In the genomic region with DNA sequence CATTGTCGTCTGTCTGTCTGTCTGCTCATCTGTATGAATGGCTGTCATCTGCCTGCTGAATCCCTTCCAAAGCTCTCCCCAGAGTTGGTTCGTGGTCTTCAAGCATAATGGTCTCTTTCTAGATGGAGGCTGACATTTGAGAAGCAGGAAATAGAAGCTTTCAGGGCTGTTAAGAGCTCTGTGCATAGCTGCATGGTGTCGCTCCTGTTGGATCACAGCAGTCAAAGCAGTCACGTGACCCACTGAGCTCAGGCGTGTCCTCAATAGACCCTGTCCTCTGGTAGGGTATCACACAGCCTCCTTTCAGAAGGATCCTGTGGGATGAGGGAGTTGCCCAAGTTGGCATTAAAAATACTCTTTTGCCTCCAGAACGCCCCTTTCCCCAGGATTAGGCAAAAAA, we compare ENCODE assay signal across 10 mouse cellular contexts.
DNase-seq lines count a peak whose midpoint lies in the region; ATAC-seq and TF ChIP-seq lines count a peak whose summit lies in the region.
"Had no signal": no experiment of that assay in that cellular context is flagged by ENCODE, and none has a peak within 500 bp of the region (broad histone marks: within the 10 kb centered on the region; RNA-seq: fewer than 3 reads in every experiment).

No protein-coding gene starts in this region.

- ATAC-seq in kidney, postnatal 0 days (replicated peaks; ENCODE audit: low FRiP score, low read depth) = no peak
- ATAC-seq: liver, embryonic 12.5 days had no signal

- no peak for TF ChIP-seq CTCF in kidney, postnatal 0 days (IDR thresholded peaks at IDR 0.05; ENCODE audit: low read depth)
- TF ChIP-seq CTCF in cortical plate, adult 2 months (IDR thresholded peaks at IDR 0.05; ENCODE audit: extremely low read depth, insufficient read depth, low read length) = no peak
- TF ChIP-seq CTCF in heart, adult 2 months (IDR thresholded peaks at IDR 0.05) = no peak

- DNase-seq in kidney, postnatal 0 days (ENCODE audit: low spot score) = peak; percentile 32
- DNase-seq in kidney, adult 9 months = no peak
- DNase-seq in frontal cortex, postnatal 36 days (ENCODE audit: low spot score in 2 of 2) = peak; percentile 21 to 49
- peak; percentile 8 to 35 for DNase-seq in lung, postnatal 4 days
- DNase-seq in heart, adult 2 months = no peak
- DNase-seq in spleen, postnatal 36 days (ENCODE audit: low spot score in 2 of 2) = no peak
- no peak for DNase-seq in cerebellum, adult 9-10 months
- DNase-seq: cerebellum, adult 11 months had no signal

- H3K27me3 ChIP-seq in kidney, postnatal 0 days (ENCODE audit: insufficient read depth, low read length) = no peaks in the 10 kb centered on the region
- no peaks in the 10 kb centered on the region for H3K27me3 ChIP-seq in heart, adult 2 months (ENCODE audit: control insufficient read depth, insufficient read depth, low read length)
- H3K27me3 ChIP-seq: liver, embryonic 12.5 days had no signal

- no peaks in the 10 kb centered on the region for H3K9me3 ChIP-seq in kidney, postnatal 0 days (replicated peaks; ENCODE audit: low read length)
- H3K9me3 ChIP-seq: liver, embryonic 12.5 days had no signal

- no peak for TF ChIP-seq EP300 in heart, adult 2 months (IDR thresholded peaks at IDR 0.05; ENCODE audit: insufficient read depth, low read depth, low read length)

- H3K79me2 ChIP-seq in heart, adult 2 months (replicated peaks; ENCODE audit: control insufficient read depth, insufficient read depth, low read length) = no peaks in the 10 kb centered on the region

- no peak overlapping the region for H3K4me3 ChIP-seq in kidney, postnatal 0 days (replicated peaks; ENCODE audit: low read depth, low read length)
- peak overlapping the region; percentile 15 for H3K4me3 ChIP-seq in cortical plate, adult 2 months (ENCODE audit: insufficient read depth, low read length)
- H3K4me3 ChIP-seq in heart, adult 2 months = no peak overlapping the region
- H3K4me3 ChIP-seq: liver, embryonic 12.5 days had no signal

- no peak overlapping the region for H3K4me2 ChIP-seq in kidney, postnatal 0 days (ENCODE audit: low read length)
- H3K4me2 ChIP-seq: liver, embryonic 12.5 days had no signal

- H3K36me3 ChIP-seq in kidney, postnatal 0 days (ENCODE audit: insufficient read depth, low read length) = no peaks in the 10 kb centered on the region
- H3K36me3 ChIP-seq in heart, adult 2 months (ENCODE audit: control insufficient read depth, insufficient read depth, low read length) = no peaks in the 10 kb centered on the region
- H3K36me3 ChIP-seq: liver, embryonic 12.5 days had no signal

- 32% methylated on average over 6 of the region's 6 CpGs for WGBS in kidney, postnatal 0 days
- WGBS in heart, adult 2 months = 48% methylated on average over 6 of the region's 6 CpGs

- no peak for TF ChIP-seq POLR2A in cortical plate, adult 2 months (IDR thresholded peaks at IDR 0.05; ENCODE audit: extremely low read depth, insufficient read depth, low read length)
- no peak for TF ChIP-seq POLR2A in heart, adult 2 months (IDR thresholded peaks at IDR 0.05; ENCODE audit: insufficient read depth, low read depth, low read length)

- intact Hi-C loops in heart, adult 2 months (cut with DNase I) = no loop called here

- peaks cover 4% of the 10 kb centered on the region; the same call in 1 of the 2 replicates for H3K4me1 ChIP-seq in kidney, postnatal 0 days (replicated peaks; ENCODE audit: insufficient read depth, low read length)
- no peaks in the 10 kb centered on the region; the same call in 1 of the 2 replicates for H3K4me1 ChIP-seq in cortical plate, adult 2 months (ENCODE audit: control insufficient read depth, insufficient read depth, low read length)
- no peaks in the 10 kb centered on the region for H3K4me1 ChIP-seq in heart, adult 2 months (ENCODE audit: control insufficient read depth, insufficient read depth, low read length)
- H3K4me1 ChIP-seq: liver, embryonic 12.5 days had no signal

- H3K9ac ChIP-seq in kidney, postnatal 0 days (ENCODE audit: low read depth, low read length) = no peak overlapping the region
- H3K9ac ChIP-seq in heart, adult 2 months (ENCODE audit: low read depth, low read length) = no peak overlapping the region
- H3K9ac ChIP-seq: liver, embryonic 12.5 days had no signal

- no peak overlapping the region for H3K27ac ChIP-seq in kidney, postnatal 0 days
- no peak overlapping the region for H3K27ac ChIP-seq in cortical plate, adult 2 months (ENCODE audit: insufficient read depth, low read length)
- no peak overlapping the region for H3K27ac ChIP-seq in heart, adult 2 months
- H3K27ac ChIP-seq: liver, embryonic 12.5 days had no signal

Comparison
In these comparisons a context has a peak if more than half of its experiments do, and no peak if none do; other contexts are left out.
1. DNase-seq: peak in kidney, postnatal 0 days (single experiment), frontal cortex, postnatal 36 days (2 of 2) and lung, postnatal 4 days (2 of 2); none in kidney, adult 9 months (single experiment), heart, adult 2 months (0 of 2), spleen, postnatal 36 days (0 of 2) and cerebellum, adult 9-10 months (single experiment).